Mouse (Mus musculus) lung, postnatal 0 days (tissue): ENCODE data around the gene Palld.

Experiments used
- CTCF ChIP-seq: IDR thresholded peaks from 2 replicates; pipeline ENCODE4 v1.5.1; 2016; ENCODE audit warnings: antibody characterized with exemption, mild to moderate bottlenecking
- EP300 ChIP-seq: IDR thresholded peaks from 2 replicates; pipeline ENCODE4 v1.6.1; 2016; ENCODE audit warnings: antibody characterized with exemption, mild to moderate bottlenecking, control low read depth

DNA sequence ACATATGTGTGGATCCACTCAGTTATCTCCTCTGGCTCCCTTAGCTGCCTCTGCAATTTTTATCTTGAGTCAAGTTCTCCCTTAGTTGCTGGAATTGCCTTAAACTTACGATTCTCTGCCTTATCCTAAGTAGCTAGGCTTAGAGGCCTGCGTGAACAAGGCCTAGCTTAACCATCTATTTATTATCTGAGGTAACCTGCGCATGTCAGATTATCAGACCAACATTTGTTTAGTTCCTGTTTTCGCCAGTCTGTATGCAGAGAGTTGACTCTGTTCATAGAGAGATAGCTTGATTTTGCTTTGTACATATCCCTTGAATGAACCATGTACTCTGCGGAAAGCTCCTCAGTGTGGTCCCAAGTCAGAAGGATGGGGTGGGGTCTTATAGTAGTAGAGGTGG is 113.2 kb downstream of the Palld start:
- no peak for TF ChIP-seq CTCF
- no peak for TF ChIP-seq EP300
